Mouse (Mus musculus): ENCODE measurements around the gene 4933415F23Rik. TPM values are rescaled to one million over a fixed set of nuclear protein-coding genes. Genes with fewer than 3 reads are reported as not detected.

Gene 4933415F23Rik
- total and polyA plus RNA-seq, 3 experiments, result not detected

GRCm38 (mm10) chr1:23099791-23100190 lies 2.3 kb downstream of the 4933415F23Rik start:
- Histone ChIP-seq H3K27me3 (replicated peaks) (no peaks in the 10 kb centered on the region), H3K79me2 (replicated peaks; ENCODE audit: control insufficient read depth, extremely low read depth, insufficient read depth, poor library complexity, severe bottlenecking) (no peaks in the 10 kb centered on the region), H3K4me3 (replicated peaks in 1 of 3; ENCODE audit: low read depth in 2 of 3, low read length in 2 of 3, poor library complexity in 1 of 3) (no peak overlapping the region), H3K4me1 (ENCODE audit: control insufficient read depth in 1 of 2, insufficient read depth in 2 of 2) (no peaks in the 10 kb centered on the region), H3K9me3 (replicated peaks; ENCODE audit: low read length) (peaks cover 6% of the 10 kb centered on the region), H3K4me2 (ENCODE audit: insufficient read depth, low read depth, poor library complexity, severe bottlenecking) (no peak overlapping the region), H3K9ac (ENCODE audit: insufficient read depth, low read depth) (no peak overlapping the region), H3K27ac (ENCODE audit: insufficient read depth, low read depth) (no peak overlapping the region), H3K36me3 (replicated peaks in 1 of 2; ENCODE audit: control insufficient read depth in 1 of 2, insufficient read depth in 1 of 2, low read length in 1 of 2) (no peaks in the 10 kb centered on the region)
- no peak for DNase-seq (ENCODE audit: extremely low read depth)
- in situ Hi-C loops (cut with MboI; ENCODE audit: low pct_ligation_motif_present, low pct_unique_long_range_greater_than_20kb, low sequenced_read_pairs), result no loop called here
- dilution Hi-C loops (cut with MboI; ENCODE audit: extremely low pct_ligation_motif_present, extremely low pct_unique_long_range_greater_than_20kb, low sequenced_read_pairs), result no loop called here
- TF ChIP-seq ZMIZ1 (IDR thresholded peaks at IDR 0.05; ENCODE audit: low read depth, low read length) (no peak), RCOR1 (conservative IDR thresholded peaks at IDR 0.05; ENCODE audit: low read depth, low read length) (no peak), ZNF384 (IDR thresholded peaks at IDR 0.05; ENCODE audit: low read depth, low read length) (no peak), CHD2 (IDR thresholded peaks at IDR 0.05; ENCODE audit: low read length) (no peak), MAZ (IDR thresholded peaks at IDR 0.05; ENCODE audit: low read depth, low read length) (no peak), ZKSCAN1 (IDR thresholded peaks at IDR 0.05; ENCODE audit: borderline replicate concordance, low read depth, low read length) (no peak), ETS1 (conservative IDR thresholded peaks at IDR 0.05; ENCODE audit: low read depth, low read length) (no peak), USF1 (IDR thresholded peaks at IDR 0.05; ENCODE audit: low read depth, low read length) (no peak), USF2 (conservative IDR thresholded peaks at IDR 0.05; ENCODE audit: low read depth, low read length) (no peak), E2F4 (IDR thresholded peaks at IDR 0.05; ENCODE audit: insufficient replicate concordance, low read depth, low read length) (no peak), SIN3A (IDR thresholded peaks at IDR 0.05; ENCODE audit: low read length) (no peak), CTCF (conservative IDR thresholded peaks at IDR 0.05 in 1 of 2, IDR thresholded peaks at IDR 0.05 in 1 of 2; ENCODE audit: low read depth in 2 of 2, low read length in 2 of 2) (no peak), TBP (conservative IDR thresholded peaks at IDR 0.05; ENCODE audit: low read depth, low read length) (no peak), MXI1 (IDR thresholded peaks at IDR 0.05; ENCODE audit: low read depth, low read length) (no peak), JUN (IDR thresholded peaks at IDR 0.05; ENCODE audit: insufficient read depth, low read depth, low read length) (no peak), POLR2AphosphoS2 (IDR thresholded peaks at IDR 0.05; ENCODE audit: low read depth, low read length) (no peak), IRF4 (IDR thresholded peaks at IDR 0.05; ENCODE audit: low read depth, low read length) (no peak), TCF12 (IDR thresholded peaks at IDR 0.05; ENCODE audit: low read depth, low read length) (no peak), MAFK (IDR thresholded peaks at IDR 0.05; ENCODE audit: insufficient replicate concordance, low read length) (no peak), BHLHE40 (IDR thresholded peaks at IDR 0.05; ENCODE audit: low read depth, low read length) (no peak)

GRCm38 (mm10) chr1:23098451-23098850 lies 3.6 kb downstream of the 4933415F23Rik start:
- Histone ChIP-seq H3K4me2 (ENCODE audit: insufficient read depth, low read depth, poor library complexity, severe bottlenecking) (no peak overlapping the region), H3K36me3 (replicated peaks in 1 of 2; ENCODE audit: control insufficient read depth in 1 of 2, insufficient read depth in 1 of 2, low read length in 1 of 2) (no peaks in the 10 kb centered on the region), H3K4me3 (replicated peaks in 1 of 3; ENCODE audit: low read depth in 2 of 3, low read length in 2 of 3, poor library complexity in 1 of 3) (no peak overlapping the region), H3K4me1 (ENCODE audit: control insufficient read depth in 1 of 2, insufficient read depth in 2 of 2) (no peaks in the 10 kb centered on the region), H3K9ac (ENCODE audit: insufficient read depth, low read depth) (no peak overlapping the region), H3K9me3 (replicated peaks; ENCODE audit: low read length) (peaks cover 6% of the 10 kb centered on the region), H3K27ac (ENCODE audit: insufficient read depth, low read depth) (no peak overlapping the region), H3K27me3 (replicated peaks) (no peaks in the 10 kb centered on the region), H3K79me2 (replicated peaks; ENCODE audit: control insufficient read depth, extremely low read depth, insufficient read depth, poor library complexity, severe bottlenecking) (no peaks in the 10 kb centered on the region)
- TF ChIP-seq RAD21 (IDR thresholded peaks at IDR 0.05; ENCODE audit: low read depth, low read length), result no peak
- TF ChIP-seq USF1 (IDR thresholded peaks at IDR 0.05; ENCODE audit: low read depth, low read length), result no peak
- TF ChIP-seq SMC3 (IDR thresholded peaks at IDR 0.05; ENCODE audit: low read depth, low read length), result no peak
- no peak for TF ChIP-seq EP300 (IDR thresholded peaks at IDR 0.05; ENCODE audit: low read length)
- no peak for TF ChIP-seq MAFK (IDR thresholded peaks at IDR 0.05; ENCODE audit: insufficient replicate concordance, low read length)
- in situ Hi-C loops (cut with MboI; ENCODE audit: low pct_ligation_motif_present, low pct_unique_long_range_greater_than_20kb, low sequenced_read_pairs) (no loop called here), dilution Hi-C loops (cut with MboI; ENCODE audit: extremely low pct_ligation_motif_present, extremely low pct_unique_long_range_greater_than_20kb, low sequenced_read_pairs) (no loop called here)
- DNase-seq (ENCODE audit: extremely low read depth), result no peak

All from CH12.LX (cell line).